Comparison of ENCODE assay signal across 24 mouse cellular contexts in the genomic region with DNA sequence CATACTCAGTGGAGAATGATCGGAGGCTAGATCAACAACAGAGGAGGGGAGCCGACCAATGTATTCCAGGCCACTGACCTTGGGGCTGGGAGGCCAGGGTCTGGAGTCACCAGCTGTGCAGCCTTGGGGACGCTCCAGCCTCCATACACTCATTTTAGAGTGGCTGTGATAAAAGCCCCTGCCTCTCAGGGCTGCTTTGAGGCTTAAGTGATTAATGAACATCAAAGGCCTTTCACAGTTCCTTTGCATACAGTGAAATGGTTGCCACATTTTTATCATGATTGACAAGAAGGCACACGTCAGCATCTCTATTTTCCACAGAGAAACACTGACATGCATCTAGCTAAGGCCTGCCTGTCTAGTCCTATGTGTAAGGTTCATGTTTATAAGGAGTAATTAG.
DNase-seq lines count a peak whose midpoint lies in the region; ATAC-seq lines count a peak whose summit lies in the region.
"Had no signal": no experiment of that assay in that cellular context is flagged by ENCODE, and none has a peak within 500 bp of the region (broad histone marks: within the 10 kb centered on the region; RNA-seq: fewer than 3 reads in every experiment).

No protein-coding gene starts in this region.

- no peaks in the 10 kb centered on the region for H3K9me3 ChIP-seq in heart, embryonic 13.5 days
- H3K9me3 ChIP-seq in midbrain, embryonic 11.5 days (ENCODE audit: control insufficient read depth, low read length) = no peaks in the 10 kb centered on the region
- no peaks in the 10 kb centered on the region for H3K9me3 ChIP-seq in midbrain, embryonic 16.5 days (replicated peaks; ENCODE audit: control insufficient read depth, low read length, poor library complexity, severe bottlenecking)
- H3K9me3 ChIP-seq: hindbrain, embryonic 12.5 days; limb, embryonic 12.5 days; liver, embryonic 15.5 days; neural tube, embryonic 13.5 days had no signal

- peaks cover 27% of the 10 kb centered on the region for H3K4me1 ChIP-seq in heart, embryonic 13.5 days
- peaks cover 23% of the 10 kb centered on the region for H3K4me1 ChIP-seq in midbrain, embryonic 11.5 days (ENCODE audit: control insufficient read depth, insufficient read depth, low read length)
- H3K4me1 ChIP-seq in midbrain, embryonic 16.5 days (ENCODE audit: control insufficient read depth, insufficient read depth, low read length) = peaks cover 16% of the 10 kb centered on the region
- H3K4me1 ChIP-seq: limb, embryonic 12.5 days; liver, embryonic 15.5 days had no signal

- H3K27me3 ChIP-seq in heart, embryonic 13.5 days (replicated peaks) = peaks cover 8% of the 10 kb centered on the region; the same call in 1 of the 2 replicates
- H3K27me3 ChIP-seq in midbrain, embryonic 11.5 days (ENCODE audit: control insufficient read depth, insufficient read depth, low read length) = no peaks in the 10 kb centered on the region
- no peaks in the 10 kb centered on the region for H3K27me3 ChIP-seq in midbrain, embryonic 16.5 days (ENCODE audit: control insufficient read depth, insufficient read depth, low read depth, low read length)
- H3K27me3 ChIP-seq: hindbrain, embryonic 12.5 days; liver, embryonic 15.5 days; neural tube, embryonic 13.5 days had no signal

- WGBS in heart, embryonic 13.5 days = 23% methylated on average over 4 of the region's 4 CpGs
- WGBS in midbrain, embryonic 11.5 days = 11% methylated on average over 4 of the region's 4 CpGs
- 14% methylated on average over 4 of the region's 4 CpGs for WGBS in midbrain, embryonic 16.5 days

- no peak overlapping the region for H3K27ac ChIP-seq in heart, embryonic 13.5 days (replicated peaks)
- H3K27ac ChIP-seq in midbrain, embryonic 11.5 days (ENCODE audit: low read depth, low read length) = no peak overlapping the region
- peak overlapping the region; percentile 39 for H3K27ac ChIP-seq in midbrain, embryonic 16.5 days (ENCODE audit: low read length)
- H3K27ac ChIP-seq: hindbrain, embryonic 12.5 days; left cerebral cortex, adult 2 months; limb, embryonic 12.5 days; liver, embryonic 15.5 days; neural tube, embryonic 13.5 days had no signal

- no peak; the same call in 1 of the 2 replicates for ATAC-seq in heart, embryonic 13.5 days (ENCODE audit: extremely low read depth, insufficient number of reproducible peaks, low FRiP score, low TSS enrichment)
- peak; percentile 48; the same call in 1 of the 2 replicates for ATAC-seq in midbrain, embryonic 11.5 days (ENCODE audit: low FRiP score)
- ATAC-seq in midbrain, embryonic 16.5 days = peak; percentile 26; the same call in 1 of the 2 replicates
- ATAC-seq: activated CD4-positive, CD25-positive, alpha-beta regulatory T cell, adult 4 months; forebrain, embryonic 16.5 days; intestine, postnatal 0 days had no signal

- H3K36me3 ChIP-seq in heart, embryonic 13.5 days = no peaks in the 10 kb centered on the region
- H3K36me3 ChIP-seq in midbrain, embryonic 11.5 days (ENCODE audit: control insufficient read depth, insufficient read depth, low read length) = no peaks in the 10 kb centered on the region
- no peaks in the 10 kb centered on the region for H3K36me3 ChIP-seq in midbrain, embryonic 16.5 days (ENCODE audit: control insufficient read depth, insufficient read depth, low read length)
- H3K36me3 ChIP-seq: hindbrain, embryonic 12.5 days; limb, embryonic 12.5 days; liver, embryonic 15.5 days; neural tube, embryonic 13.5 days had no signal

- H3K4me3 ChIP-seq in heart, embryonic 13.5 days = no peak overlapping the region
- no peak overlapping the region for H3K4me3 ChIP-seq in midbrain, embryonic 11.5 days (ENCODE audit: low read depth, low read length)
- no peak overlapping the region for H3K4me3 ChIP-seq in midbrain, embryonic 16.5 days (ENCODE audit: low read depth, low read length)
- H3K4me3 ChIP-seq: erythroblast, embryonic 14.5 days; hindbrain, embryonic 12.5 days; left cerebral cortex, adult 2 months; limb, embryonic 12.5 days; liver, embryonic 15.5 days; neural tube, embryonic 13.5 days had no signal

- DNase-seq in adrenal gland, postnatal 14 days = peak; percentile 25
- DNase-seq in adrenal gland, adult 8-10 months = no peak
- no peak for DNase-seq in heart, adult 18-20 months
- no peak for DNase-seq in midbrain, embryonic 11.5 days (ENCODE audit: low spot score, missing footprints)
- DNase-seq in thymus, postnatal 25 days = no peak
- DNase-seq in kidney, adult 9 months = no peak
- DNase-seq: cerebellum, adult 11 months; cerebellum, adult 9-10 months; cerebellum, postnatal 36 days; kidney, postnatal 14 days; lung, embryonic 14.5 days; lung, postnatal 14 days; spleen, adult 18-20 months had no signal

- no peak overlapping the region for H3K4me2 ChIP-seq in heart, embryonic 13.5 days
- no peak overlapping the region for H3K4me2 ChIP-seq in midbrain, embryonic 11.5 days
- H3K4me2 ChIP-seq in midbrain, embryonic 16.5 days (ENCODE audit: low read length) = no peak overlapping the region
- H3K4me2 ChIP-seq: hindbrain, embryonic 12.5 days; limb, embryonic 12.5 days; liver, embryonic 15.5 days; lung, embryonic 14.5 days; neural tube, embryonic 13.5 days had no signal

- H3K9ac ChIP-seq in heart, embryonic 13.5 days = 0 out of 2 replicates have a peak overlapping the region, but pooled peaks have one; percentile 33
- H3K9ac ChIP-seq in midbrain, embryonic 11.5 days (ENCODE audit: low read length) = no peak overlapping the region
- H3K9ac ChIP-seq in midbrain, embryonic 16.5 days (ENCODE audit: low read depth, low read length) = no peak overlapping the region
- H3K9ac ChIP-seq: hindbrain, embryonic 12.5 days; limb, embryonic 12.5 days; liver, embryonic 15.5 days; lung, embryonic 14.5 days; neural tube, embryonic 13.5 days had no signal
